7 mouse cellular contexts compared by ENCODE assay signal in genomic region chr13:58115227-58115626, GRCm38 (mm10). TPM values are rescaled to one million over a fixed set of nuclear protein-coding genes. Genes with fewer than 3 reads are reported as not detected.
DNase-seq lines count a peak whose midpoint lies in the region; ATAC-seq lines count a peak whose summit lies in the region.

No protein-coding gene starts in this region.

- no peaks in the 10 kb centered on the region for H3K36me3 ChIP-seq in heart, embryonic 11.5 days (ENCODE audit: control insufficient read depth, insufficient read depth, low read length)

- 25% methylated on average over 13 of the region's 13 CpGs for WGBS in heart, embryonic 11.5 days (ENCODE audit: insufficient replicate concordance)

- H3K4me1 ChIP-seq in heart, embryonic 11.5 days (ENCODE audit: control insufficient read depth, insufficient read depth, low read length), result peaks cover 12% of the 10 kb centered on the region

- H3K4me2 ChIP-seq in heart, embryonic 11.5 days, result peak overlapping the region; percentile 32; the same call in 1 of the 2 replicates

- ATAC-seq in heart, embryonic 11.5 days (replicated peaks; ENCODE audit: insufficient number of reproducible peaks, low FRiP score, low TSS enrichment), result peak; percentile 40; the same call in 1 of the 2 replicates
- no peak for ATAC-seq in erythroblast, adult 5-6 weeks (replicated peaks; ENCODE audit: low FRiP score, poor library complexity, severe bottlenecking)

- H3K9me3 ChIP-seq in heart, embryonic 11.5 days (replicated peaks; ENCODE audit: control insufficient read depth, low read length), result no peaks in the 10 kb centered on the region

- H3K27ac ChIP-seq in heart, embryonic 11.5 days (ENCODE audit: low read depth, low read length), result no peak overlapping the region

- DNase-seq in NIH3T3 (ENCODE audit: low read depth), result peak; percentile 53
- peak; percentile 82 for DNase-seq in kidney, postnatal 10 days
- DNase-seq in lung, postnatal 25 days (ENCODE audit: low spot score), result peak; percentile 61
- no peak for DNase-seq in ovary, adult 18-20 months (ENCODE audit: low spot score)
- no peak for DNase-seq in layer of hippocampus, postnatal 14 days (ENCODE audit: low spot score in 2 of 2)

- no peaks in the 10 kb centered on the region for H3K27me3 ChIP-seq in heart, embryonic 11.5 days (ENCODE audit: control insufficient read depth, insufficient read depth, low read length)

- H3K4me3 ChIP-seq in heart, embryonic 11.5 days (ENCODE audit: low read depth, low read length), result no peak overlapping the region

- H3K9ac ChIP-seq in heart, embryonic 11.5 days (ENCODE audit: low read depth, low read length), result no peak overlapping the region

RNA-seq across cellular contexts. Expression of gene Klhl3, which starts 1.8 kb away (rescaled TPM):
- 3.6 and 4.3 TPM in 2 replicates for polyA plus RNA-seq in heart, embryonic 11.5 days (2014; fragmentation: Nextera tagmentation; extraction: Ambion mirVana)
- total RNA-seq in erythroblast, adult 5-6 weeks (2015; ENCODE audit: low replicate concordance), result 0.21 TPM in 1 of 2 replicates, not detected in the other
- 0.14 TPM in 1 of 2 replicates, not detected in the other for total RNA-seq in erythroblast, adult 5-6 weeks (2017; ENCODE audit: low replicate concordance)
- total RNA-seq in layer of hippocampus, postnatal 14 days (2021), result 10 to 100 TPM; 35.6 to 36.5 TPM

RNA-seq across cellular contexts. Expression of gene Hnrnpa0, which starts 13.1 kb away (rescaled TPM):
- polyA plus RNA-seq in heart, embryonic 11.5 days (2014; fragmentation: Nextera tagmentation; extraction: Ambion mirVana), result 18.2 and 21.7 TPM in 2 replicates
- 29.6 and 35.1 TPM in 2 replicates for total RNA-seq in erythroblast, adult 5-6 weeks (2015; ENCODE audit: low replicate concordance)
- 12.9 and 24.4 TPM in 2 replicates for total RNA-seq in erythroblast, adult 5-6 weeks (2017; ENCODE audit: low replicate concordance)
- 100 to 1,000 TPM; 135 to 137 TPM for total RNA-seq in layer of hippocampus, postnatal 14 days (2021)

RNA-seq across cellular contexts. Expression of gene Idnk, which starts 42.2 kb away (rescaled TPM):
- 30.7 and 32.5 TPM in 2 replicates for polyA plus RNA-seq in heart, embryonic 11.5 days (2014; fragmentation: Nextera tagmentation; extraction: Ambion mirVana)
- total RNA-seq in erythroblast, adult 5-6 weeks (2015; ENCODE audit: low replicate concordance), result 9.2 and 15.0 TPM in 2 replicates
- 4.7 and 14.4 TPM in 2 replicates for total RNA-seq in erythroblast, adult 5-6 weeks (2017; ENCODE audit: low replicate concordance)
- total RNA-seq in layer of hippocampus, postnatal 14 days (2021), result 10 to 100 TPM; 27.5 to 27.7 TPM

Comparison
In these comparisons a context has a peak if more than half of its experiments do, and no peak if none do; other contexts are left out.
1. DNase-seq: peak in NIH3T3 (single experiment), kidney, postnatal 10 days (single experiment) and lung, postnatal 25 days (single experiment); none in ovary, adult 18-20 months (single experiment) and layer of hippocampus, postnatal 14 days (0 of 2).
2. RNA of gene Klhl3, which starts 1.8 kb away (total RNA-seq): 35.6 to 36.5 TPM in layer of hippocampus, postnatal 14 days; 0.14 to 0.21 TPM in erythroblast, adult 5-6 weeks; every median in the first group is over 10 times any median in the second.